ENCODE assay signal across 24 mouse cellular contexts in the genomic region with DNA sequence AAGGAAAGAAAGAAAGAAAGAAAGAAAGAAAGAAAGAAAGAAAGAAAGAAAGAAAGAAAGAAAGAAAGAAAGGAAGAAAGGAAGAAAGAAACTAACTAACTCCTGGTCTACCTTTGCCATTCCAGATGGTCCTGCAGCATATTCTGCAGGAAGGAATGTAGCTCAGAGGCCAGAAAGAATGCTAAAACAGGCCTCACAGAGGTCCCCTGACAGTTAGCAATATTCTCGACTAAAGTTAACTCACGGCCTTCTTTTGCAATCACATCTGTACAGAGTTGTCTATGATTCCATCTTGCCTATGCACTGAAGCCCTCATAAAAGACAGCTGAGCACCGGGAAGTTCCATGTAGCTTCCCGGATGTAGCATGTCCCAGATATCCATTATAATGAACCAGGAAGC.
"Had no signal": no experiment of that assay in that cellular context is flagged by ENCODE, and none has a peak within 500 bp of the region (broad histone marks: within the 10 kb centered on the region; RNA-seq: fewer than 3 reads in every experiment).

No protein-coding gene starts in this region.

- H3K27me3 ChIP-seq: heart, embryonic 12.5 days; hindbrain, embryonic 12.5 days; intestine, embryonic 15.5 days; limb, embryonic 15.5 days had no signal

- H3K4me2 ChIP-seq: heart, embryonic 12.5 days; hindbrain, embryonic 12.5 days; hindbrain, embryonic 14.5 days; intestine, embryonic 15.5 days; limb, embryonic 15.5 days; liver, embryonic 12.5 days had no signal

- H3K27ac ChIP-seq: heart, embryonic 10.5 days; hindbrain, embryonic 10.5 days; hindbrain, embryonic 12.5 days; hindbrain, embryonic 14.5 days; intestine, embryonic 15.5 days; layer of hippocampus, adult 2 months; left cerebral cortex, adult 2 months; limb, embryonic 15.5 days; liver, embryonic 12.5 days; liver, embryonic 14.5 days had no signal

- DNase-seq: gastrocnemius, postnatal 14 days; gastrocnemius, postnatal 36 days; heart, adult 11 months; heart, postnatal 10 days; heart, postnatal 4 days; kidney, adult 18-20 months; kidney, adult 8-10 months; kidney, postnatal 10 days; kidney, postnatal 25 days; kidney, postnatal 4 days had no signal

- H3K4me3 ChIP-seq: heart, embryonic 10.5 days; heart, embryonic 12.5 days; hindbrain, embryonic 10.5 days; hindbrain, embryonic 12.5 days; intestine, embryonic 15.5 days; layer of hippocampus, adult 2 months; left cerebral cortex, adult 2 months; limb, embryonic 15.5 days; liver, embryonic 12.5 days had no signal

- H3K36me3 ChIP-seq: heart, embryonic 10.5 days; heart, embryonic 12.5 days; hindbrain, embryonic 10.5 days; hindbrain, embryonic 12.5 days; intestine, embryonic 15.5 days; limb, embryonic 15.5 days; liver, embryonic 12.5 days had no signal

- H3K9me3 ChIP-seq: heart, embryonic 10.5 days; heart, embryonic 12.5 days; hindbrain, embryonic 10.5 days; hindbrain, embryonic 12.5 days; intestine, embryonic 15.5 days; limb, embryonic 15.5 days; liver, embryonic 12.5 days had no signal

- H3K4me1 ChIP-seq: heart, embryonic 12.5 days; hindbrain, embryonic 12.5 days; intestine, embryonic 15.5 days had no signal

- H3K9ac ChIP-seq: heart, embryonic 12.5 days; hindbrain, embryonic 12.5 days; hindbrain, embryonic 14.5 days; intestine, embryonic 15.5 days; limb, embryonic 15.5 days; liver, embryonic 12.5 days; liver, embryonic 14.5 days had no signal

- ATAC-seq: hindbrain, embryonic 16.5 days; inflammation-experienced regulatory T-cells, adult 6 months; intestine, embryonic 15.5 days; intestine, postnatal 0 days; liver, embryonic 12.5 days had no signal
